Mouse (Mus musculus) testis, adult 2 months (tissue): ENCODE results near the gene Nfkbia. TPM values are rescaled to one million over a fixed set of nuclear protein-coding genes. Genes with fewer than 3 reads are reported as not detected.
A peak's percentile ranks its signal among the peaks of the same experiment; 100 is the strongest.

Experiments
- H3K27ac ChIP-seq: fragments of 200-500 bp; 2 replicates; pipeline ENCODE4 v1.5.1; 2012; ENCODE audit warnings: low read depth, low read length; ENCODE audit not compliant: control insufficient read depth, insufficient read depth
- H3K27me3 ChIP-seq: fragments of 200-500 bp; 2 replicates; pipeline ENCODE4 v1.6.1; 2012; ENCODE audit warnings: mild to moderate bottlenecking, low read length, moderate library complexity; ENCODE audit not compliant: control insufficient read depth, insufficient read depth
- H3K36me3 ChIP-seq: fragments of 200-500 bp; 2 replicates; pipeline ENCODE4 v1.6.1; 2012; ENCODE audit warnings: mild to moderate bottlenecking, low read length; ENCODE audit not compliant: control insufficient read depth, insufficient read depth
- H3K4me1 ChIP-seq: fragments of 200-500 bp; 2 replicates; pipeline ENCODE4 v1.6.1; 2012; ENCODE audit warnings: low read length; ENCODE audit not compliant: control insufficient read depth, insufficient read depth
- H3K4me3 ChIP-seq: fragments of 200-500 bp; 2 replicates; pipeline ENCODE4 v1.5.1; 2012; ENCODE audit warnings: low read depth, mild to moderate bottlenecking, low read length, moderate library complexity, mixed read lengths; ENCODE audit not compliant: control insufficient read depth
- CTCF ChIP-seq: fragments of 200-500 bp; IDR thresholded peaks from 2 replicates; pipeline ENCODE4 v1.5.1; 2012; ENCODE audit warnings: low read depth, mild to moderate bottlenecking, inconsistent platforms, low read length, moderate library complexity; ENCODE audit not compliant: control insufficient read depth, insufficient read depth, insufficient replicate concordance
- POLR2A ChIP-seq: fragments of 200-500 bp; IDR thresholded peaks from 2 replicates; pipeline ENCODE4 v1.6.1; 2012; ENCODE audit warnings: low read depth, mild to moderate bottlenecking, inconsistent platforms, low read length, moderate library complexity; ENCODE audit not compliant: control insufficient read depth
- polyA plus RNA-seq: library from polyadenylated mRNA; depleted of rRNA; stranded (reverse); fragments of >200 nt; gene quantifications from 2 replicates; pipeline ENCODE4 v1.2.3, GENCODE M21; 2012

The Nfkbia gene
- polyA plus RNA-seq, 1 experiment: 31.2 TPM

DNA sequence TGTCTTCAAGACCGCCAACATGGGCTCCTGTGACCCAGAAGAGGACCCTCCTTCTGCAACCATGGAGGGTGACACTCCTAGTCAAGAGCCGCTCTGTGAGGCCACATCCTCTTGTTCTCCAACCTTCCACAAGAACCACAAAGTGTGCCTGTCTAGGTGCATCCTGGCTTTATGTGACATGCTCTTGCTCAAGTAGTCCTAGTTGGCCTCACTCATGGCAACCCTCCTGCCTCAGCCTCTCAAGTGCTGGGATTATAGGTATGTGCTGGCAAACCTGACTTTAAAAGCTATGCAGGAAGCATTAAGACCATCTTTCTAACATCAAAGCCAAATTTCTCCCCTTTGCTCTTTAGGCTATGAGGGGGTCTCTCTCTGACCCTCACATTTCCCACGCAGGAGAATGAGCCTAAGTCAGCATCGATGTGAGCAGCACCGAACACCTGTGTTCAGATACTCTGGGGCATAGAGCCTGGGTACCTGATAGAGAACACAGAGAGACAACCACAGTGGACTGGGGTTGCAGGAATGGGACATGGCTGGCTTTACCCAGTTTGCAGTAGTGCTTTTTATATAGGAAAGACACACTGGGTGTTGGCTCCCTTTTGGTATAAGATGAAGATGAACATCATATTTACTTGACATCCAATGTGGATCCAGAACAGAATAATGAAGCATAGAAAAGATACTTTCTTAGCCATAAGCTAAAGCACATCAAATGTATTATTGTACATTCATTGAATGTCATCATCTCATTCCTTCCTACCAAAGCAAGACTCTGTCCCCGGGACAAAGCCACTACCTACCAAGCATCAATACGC is 4.4 kb downstream of the Nfkbia start:
- H3K36me3 ChIP-seq: no peaks in the 10 kb centered on the region
- TF ChIP-seq CTCF (no peak), POLR2A (no peak)
- H3K27me3 ChIP-seq: no peaks in the 10 kb centered on the region; the same call in 1 of the 2 replicates
- H3K4me3 ChIP-seq: no peak overlapping the region
- H3K27ac ChIP-seq: peak overlapping the region; percentile 6; the same call in 1 of the 2 replicates
- peaks cover 8% of the 10 kb centered on the region for H3K4me1 ChIP-seq

DNA sequence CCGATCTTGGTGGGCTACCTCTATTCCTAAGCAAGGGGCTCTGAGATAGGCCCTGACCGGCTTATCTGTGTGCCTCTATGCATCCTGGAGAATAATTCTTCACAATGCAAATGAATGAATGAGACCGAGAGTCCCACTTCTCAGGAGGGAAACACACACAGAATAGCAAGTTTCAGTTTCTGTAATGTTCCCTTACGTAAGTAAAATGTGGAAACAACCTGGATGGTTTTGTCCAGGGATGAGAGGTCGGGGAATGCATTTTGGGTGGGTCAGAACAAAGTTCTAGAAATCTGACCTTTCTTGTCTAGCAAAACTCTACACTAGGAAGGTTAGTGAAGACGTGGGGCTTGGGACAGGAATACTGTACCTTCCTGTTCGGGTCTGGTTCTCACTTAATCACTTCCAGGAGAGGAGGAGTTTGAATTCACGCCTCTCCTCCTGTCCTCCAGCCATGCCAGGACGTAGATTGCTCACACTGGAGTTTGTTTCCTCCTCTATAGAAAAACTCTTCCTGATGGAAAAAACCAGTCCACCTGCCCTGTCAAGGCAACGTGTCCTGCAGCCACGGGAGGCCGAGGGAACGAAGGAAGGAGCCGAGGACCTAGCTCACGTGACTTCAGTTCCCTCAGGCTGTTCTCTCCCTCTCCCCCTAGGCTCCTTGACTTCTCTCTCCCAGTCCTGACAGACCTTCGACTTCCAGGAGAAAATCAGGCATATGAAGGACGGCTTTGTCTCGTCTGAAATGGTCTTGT is 5.3 kb downstream of the Nfkbia start:
- Histone ChIP-seq H3K4me3 (no peak overlapping the region), H3K36me3 (no peaks in the 10 kb centered on the region), H3K4me1 (peaks cover 8% of the 10 kb centered on the region), H3K27me3 (no peaks in the 10 kb centered on the region), H3K27ac (no peak overlapping the region; the same call in 1 of the 2 replicates)
- no peak for TF ChIP-seq POLR2A
- TF ChIP-seq CTCF: no peak

DNA sequence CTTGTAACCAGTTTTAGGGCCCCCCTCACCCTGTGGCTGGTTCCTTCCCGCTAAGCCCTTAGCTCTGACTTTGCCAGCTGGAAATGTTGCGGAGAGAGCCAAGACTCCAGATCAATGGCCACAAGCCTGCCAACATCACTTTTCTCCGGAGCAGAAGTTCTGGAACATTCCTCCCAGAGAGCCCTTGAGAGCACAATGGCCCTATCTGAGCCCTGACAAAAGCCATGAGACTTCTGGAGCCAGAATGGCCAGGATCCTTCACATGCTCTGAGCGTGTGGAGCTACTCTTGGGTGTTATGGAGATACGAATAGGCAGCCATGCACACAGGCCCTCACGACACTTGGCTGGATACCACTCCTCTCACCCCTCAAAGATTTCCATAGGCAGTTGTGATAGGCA is 7.6 kb downstream of the Nfkbia start:
- Histone ChIP-seq H3K4me1 (peaks cover 3% of the 10 kb centered on the region; the same call in 1 of the 2 replicates), H3K4me3 (no peak overlapping the region), H3K36me3 (no peaks in the 10 kb centered on the region), H3K27ac (no peak overlapping the region), H3K27me3 (no peaks in the 10 kb centered on the region)
- TF ChIP-seq CTCF (no peak), POLR2A (no peak)

DNA sequence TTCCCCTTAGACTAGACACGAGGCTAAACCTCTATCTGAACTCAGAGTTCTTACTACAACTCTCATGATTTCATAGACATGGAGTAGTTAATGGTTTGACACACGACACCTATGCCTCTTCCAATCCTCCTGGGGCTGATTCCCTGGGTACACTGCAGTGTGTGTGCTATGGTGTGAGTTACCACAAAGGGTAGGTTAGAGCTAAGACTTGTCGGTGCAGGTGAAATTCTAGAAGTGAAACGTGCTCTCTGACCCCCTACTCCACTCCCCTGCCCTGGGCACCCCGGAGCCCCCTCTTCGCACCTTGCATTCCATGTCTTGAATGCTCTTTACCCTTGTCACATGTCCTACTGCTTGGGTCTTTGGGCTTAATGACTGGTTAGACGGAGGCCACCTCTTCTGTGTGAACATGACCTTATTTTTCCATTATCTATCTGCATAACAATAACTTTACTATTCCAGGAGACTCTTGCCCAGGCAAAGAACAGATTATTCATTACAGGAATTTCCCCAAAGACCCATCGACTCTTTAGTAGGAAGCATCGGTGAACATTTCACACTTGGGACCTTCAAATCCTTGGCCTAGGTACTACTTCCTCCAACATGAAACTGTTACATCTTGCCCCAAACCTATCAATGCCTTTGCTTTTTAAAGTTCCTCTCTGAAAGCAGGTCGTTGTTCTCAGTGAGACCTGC is 8.2 kb downstream of the Nfkbia start:
- no peak overlapping the region for H3K4me3 ChIP-seq
- H3K4me1 ChIP-seq: peaks cover 3% of the 10 kb centered on the region; the same call in 1 of the 2 replicates
- H3K27ac ChIP-seq: no peak overlapping the region

DNA sequence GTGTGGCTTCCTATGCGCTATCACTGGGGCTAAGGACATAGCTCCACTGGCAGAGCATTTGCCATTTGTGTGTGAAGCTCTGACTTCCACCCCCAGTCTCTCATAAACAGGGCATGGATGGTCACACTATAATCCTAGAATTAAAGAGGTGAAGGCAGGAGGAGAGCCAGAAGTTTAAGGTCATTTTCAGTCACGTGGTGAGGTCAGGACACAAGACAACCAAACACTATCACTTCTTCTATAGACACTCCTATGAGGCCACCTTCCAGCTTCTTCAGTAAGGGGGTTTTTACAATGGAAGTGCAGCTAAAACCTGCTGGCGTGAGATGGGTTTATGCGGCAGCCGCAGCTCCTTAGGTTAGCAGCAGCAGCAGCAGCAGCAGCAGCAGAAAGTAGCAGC is 8.9 kb downstream of the Nfkbia start:
- peaks cover 3% of the 10 kb centered on the region; the same call in 1 of the 2 replicates for H3K4me1 ChIP-seq
- H3K4me3 ChIP-seq: no peak overlapping the region
- no peaks in the 10 kb centered on the region for H3K36me3 ChIP-seq
- TF ChIP-seq POLR2A (no peak), CTCF (no peak)
- H3K27ac ChIP-seq: no peak overlapping the region
- H3K27me3 ChIP-seq: no peaks in the 10 kb centered on the region

More for the DNA sequence above, 8.2 kb downstream of the Nfkbia start:
- Histone ChIP-seq H3K27me3 (no peaks in the 10 kb centered on the region), H3K36me3 (no peaks in the 10 kb centered on the region)
- TF ChIP-seq POLR2A: no peak
- no peak for TF ChIP-seq CTCF

DNA sequence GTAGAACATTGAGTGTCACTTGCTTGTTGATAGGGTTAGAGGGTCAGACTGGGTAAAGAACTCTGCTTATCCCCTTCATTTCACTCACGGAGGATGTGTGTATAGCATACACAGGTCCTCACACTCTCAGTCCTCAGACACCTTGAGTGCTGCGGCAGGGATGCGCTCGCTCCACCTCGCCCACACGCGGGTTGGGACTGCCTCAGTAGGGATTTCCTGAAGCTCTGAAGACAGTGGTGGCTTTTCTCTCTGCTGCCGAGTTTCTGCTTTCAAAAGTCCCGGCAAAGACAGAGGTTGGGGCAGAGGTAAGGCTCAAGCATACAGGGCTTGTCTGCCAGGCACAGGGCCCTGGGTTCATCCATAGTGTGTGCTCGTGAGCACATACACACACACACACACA is 9.7 kb downstream of the Nfkbia start:
- peaks cover 3% of the 10 kb centered on the region; the same call in 1 of the 2 replicates for H3K4me1 ChIP-seq
- no peak overlapping the region for H3K4me3 ChIP-seq
- H3K27ac ChIP-seq: 0 out of 2 replicates have a peak overlapping the region, but pooled peaks have one; percentile 26
- H3K27me3 ChIP-seq: no peaks in the 10 kb centered on the region
- no peak for TF ChIP-seq POLR2A
- TF ChIP-seq CTCF: no peak
- no peaks in the 10 kb centered on the region for H3K36me3 ChIP-seq
